Mouse (Mus musculus): ENCODE results near the gene Fgf8. TPM values are rescaled to one million over a fixed set of nuclear protein-coding genes. Genes with fewer than 3 reads are reported as not detected.
A peak's percentile ranks its signal among the peaks of the same experiment; 100 is the strongest.

Fgf8 gene
- polyA plus RNA-seq, 2 experiments from 2014 or later = not detected

GRCm38 (mm10) chr19:45748206-45748605 lies 5.5 kb upstream of the Fgf8 start:
- no peak for ATAC-seq

GRCm38 (mm10) chr19:45747028-45747867 lies 4.5 kb upstream of the Fgf8 start:
- ATAC-seq = peak; percentile 32

DNA sequence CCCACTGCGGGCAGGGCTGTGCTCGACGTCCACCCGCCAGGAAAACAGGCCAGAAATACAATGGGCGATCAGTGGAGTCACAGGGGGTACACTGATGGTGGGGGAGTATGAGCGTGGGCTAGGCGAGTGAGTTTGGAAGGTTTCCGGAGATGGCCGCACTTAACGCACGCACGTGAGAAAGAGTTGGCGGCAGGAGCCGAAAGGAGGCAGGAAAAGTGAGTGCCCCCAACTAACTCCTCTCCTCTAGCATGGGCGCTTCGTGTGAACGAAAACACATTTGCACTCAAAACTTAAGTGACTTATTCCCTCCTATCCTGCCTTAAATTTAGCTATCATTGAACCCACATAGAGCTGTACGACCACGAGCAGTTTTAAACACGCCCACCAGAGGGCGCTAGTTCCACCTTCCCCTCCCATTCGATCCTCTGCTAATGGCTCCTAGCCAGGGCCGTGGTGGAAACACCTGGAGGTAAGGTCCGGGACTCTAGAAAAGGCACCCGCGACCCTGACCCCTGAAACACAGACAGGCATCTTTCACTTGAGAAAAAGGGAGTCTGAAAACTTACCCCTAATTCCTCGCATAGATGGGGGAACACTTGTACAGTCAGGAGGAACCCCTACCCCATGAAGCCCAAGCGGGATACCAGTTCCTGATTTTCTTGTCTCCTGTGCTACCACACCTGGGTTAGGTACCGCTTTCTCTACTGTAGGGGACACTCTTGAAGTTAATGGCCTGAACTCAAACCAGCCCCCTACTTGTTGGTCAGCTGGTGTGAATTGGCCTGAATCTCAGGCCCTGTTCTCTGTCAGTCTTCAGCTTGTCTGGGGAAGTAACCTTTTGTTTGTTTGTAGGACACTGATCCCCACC lies 3.7 kb upstream of the Fgf8 start:
- peak; percentile 42 for ATAC-seq

GRCm38 (mm10) chr19:45745344-45746152 lies 2.8 kb upstream of the Fgf8 start:
- ATAC-seq = no peak

GRCm38 (mm10) chr19:45743619-45744018 lies 904 bp upstream of the Fgf8 start:
- ATAC-seq = no peak

DNA sequence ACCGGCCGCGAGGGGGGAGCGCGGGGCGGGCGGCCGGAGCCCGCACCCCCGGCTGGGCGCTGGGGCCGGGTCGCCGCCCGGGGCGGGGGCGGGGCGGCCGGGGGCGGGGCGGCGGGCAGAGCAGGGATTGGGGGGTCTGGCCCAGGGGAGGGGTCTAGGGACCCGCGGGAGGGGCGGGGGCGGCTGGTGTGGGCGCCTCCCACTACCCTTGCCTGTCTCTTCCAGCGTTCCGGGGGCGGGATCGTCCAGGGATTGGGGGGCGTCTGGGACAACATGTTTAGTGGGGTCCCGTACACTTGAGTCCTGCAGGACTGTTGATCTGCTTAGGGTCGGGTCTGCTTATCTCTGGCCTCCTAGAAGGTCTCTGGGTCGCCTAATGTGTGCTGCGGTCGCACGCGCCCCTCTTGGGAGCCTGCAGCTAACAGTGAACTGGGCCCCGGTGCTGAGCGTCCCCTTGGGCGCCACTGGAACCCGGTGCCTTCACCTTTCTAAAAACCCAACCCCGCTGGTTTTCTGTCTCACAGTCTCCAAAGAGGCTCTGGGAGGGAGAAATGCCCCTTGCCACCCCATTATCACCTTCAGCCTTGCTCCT lies 365 bp upstream of the Fgf8 start:
- ATAC-seq = no peak

DNA sequence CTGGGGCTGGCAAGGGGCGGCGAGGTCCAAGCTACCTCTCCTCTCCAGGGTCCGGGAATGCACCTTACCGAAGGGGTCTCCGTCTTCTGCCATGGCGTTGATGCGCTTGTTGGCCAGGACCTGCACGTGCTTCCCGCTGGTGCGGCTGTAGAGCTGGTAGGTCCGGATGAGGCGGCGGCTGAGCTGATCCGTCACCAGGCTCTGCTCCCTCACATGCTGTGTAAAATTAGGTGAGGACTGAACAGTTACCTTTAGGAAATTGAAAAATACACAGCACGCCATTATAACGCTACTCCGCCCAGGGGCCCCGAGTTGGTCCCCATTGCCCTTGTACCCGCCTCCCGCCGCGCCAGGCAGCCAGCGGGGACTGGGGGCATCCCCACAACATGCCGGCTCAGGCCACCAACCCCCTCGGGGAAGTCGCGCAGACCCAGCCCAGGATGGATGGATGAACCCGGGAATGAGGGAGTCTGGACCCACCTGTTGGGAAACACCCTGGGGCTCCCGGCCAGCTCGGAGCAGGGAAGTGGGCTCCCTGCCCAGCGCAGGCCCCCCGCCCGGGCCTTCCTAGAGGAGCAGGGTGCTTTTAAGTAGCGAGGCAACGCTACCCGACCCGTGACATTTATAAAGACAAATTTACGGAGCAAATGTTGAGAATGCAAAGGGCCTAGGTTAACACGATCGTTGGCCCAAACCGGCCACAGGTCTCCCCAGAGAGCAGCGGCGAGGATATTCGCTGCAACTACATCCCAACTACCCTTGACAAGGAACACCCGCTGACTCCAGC lies 1.1 kb downstream of the Fgf8 start:
- no peak for ATAC-seq

DNA sequence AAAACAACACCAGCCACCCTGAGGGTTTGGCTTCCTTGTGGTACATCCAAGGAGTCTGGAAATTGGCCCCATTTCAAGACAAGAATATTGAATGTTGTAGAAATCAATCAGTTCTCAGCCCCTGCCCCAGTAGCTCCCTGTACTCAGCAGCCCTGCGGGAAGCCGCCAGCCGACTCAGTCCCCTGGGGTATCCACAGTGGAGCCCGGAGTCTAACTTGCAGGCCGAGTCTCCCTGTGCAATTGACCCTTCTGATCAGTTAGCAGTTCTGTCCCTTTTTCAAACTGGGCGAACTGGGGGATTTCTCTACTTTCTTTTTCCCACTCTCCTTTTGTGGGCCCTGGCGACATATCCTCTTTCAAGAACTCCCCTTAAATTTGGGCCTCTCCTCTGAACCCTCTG lies 1.9 kb downstream of the Fgf8 start:
- no peak for ATAC-seq

DNA sequence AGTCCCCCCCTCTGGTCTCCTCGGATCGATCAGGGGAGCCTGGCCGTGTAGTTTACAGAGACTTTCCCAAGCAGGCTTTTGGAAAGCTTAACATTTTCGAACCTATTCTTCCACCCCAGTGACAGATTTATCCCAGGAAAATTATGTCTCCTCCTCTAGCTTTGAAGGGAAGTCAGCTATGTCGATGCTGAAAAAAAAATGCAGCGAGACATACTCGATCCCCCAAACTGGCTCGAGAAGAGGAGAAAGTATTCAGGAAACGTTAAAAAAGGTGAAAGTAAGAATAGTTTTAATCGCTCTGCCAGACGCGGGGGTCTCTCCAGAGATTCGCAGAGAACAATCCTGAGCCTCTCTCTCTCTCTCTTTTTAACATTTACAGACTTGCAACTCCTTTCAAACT lies 2.5 kb downstream of the Fgf8 start:
- ATAC-seq = no peak

- ATAC-seq = no peak
These were observed 4.2 kb downstream of the Fgf8 start for GRCm38 (mm10) chr19:45738521-45738920.

GRCm38 (mm10) chr19:45737846-45738484 lies 4.8 kb downstream of the Fgf8 start:
- ATAC-seq = no peak

- ATAC-seq = no peak
These were observed 5.4 kb downstream of the Fgf8 start for GRCm38 (mm10) chr19:45737208-45737845.

- ATAC-seq = peak; percentile 29
These were observed 5.9 kb downstream of the Fgf8 start for GRCm38 (mm10) chr19:45736855-45737207.

- no peak for ATAC-seq
These were observed 6.5 kb downstream of the Fgf8 start for GRCm38 (mm10) chr19:45736241-45736640.

DNA sequence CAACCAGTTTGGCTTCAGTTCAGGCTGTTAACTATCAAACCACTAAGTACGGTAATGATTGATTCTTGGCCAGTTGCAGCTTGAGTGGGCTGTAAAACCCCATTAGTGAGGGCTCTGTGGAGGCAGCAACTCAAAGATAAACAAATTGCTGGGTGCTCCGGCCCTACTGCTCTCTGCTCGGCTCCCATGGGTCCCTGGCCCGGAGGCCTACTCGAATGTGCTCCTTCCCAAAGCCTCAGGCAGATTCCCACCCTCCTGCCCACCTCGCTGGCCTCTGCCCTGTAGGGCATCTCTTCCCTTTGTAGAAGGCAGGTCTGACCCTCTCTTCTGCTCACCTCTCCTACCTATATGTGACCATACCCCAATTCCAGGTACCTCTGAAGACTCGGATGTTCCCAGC lies 8.0 kb downstream of the Fgf8 start:
- no peak for ATAC-seq

GRCm38 (mm10) chr19:45734191-45734590 lies 8.5 kb downstream of the Fgf8 start:
- no peak for ATAC-seq

DNA sequence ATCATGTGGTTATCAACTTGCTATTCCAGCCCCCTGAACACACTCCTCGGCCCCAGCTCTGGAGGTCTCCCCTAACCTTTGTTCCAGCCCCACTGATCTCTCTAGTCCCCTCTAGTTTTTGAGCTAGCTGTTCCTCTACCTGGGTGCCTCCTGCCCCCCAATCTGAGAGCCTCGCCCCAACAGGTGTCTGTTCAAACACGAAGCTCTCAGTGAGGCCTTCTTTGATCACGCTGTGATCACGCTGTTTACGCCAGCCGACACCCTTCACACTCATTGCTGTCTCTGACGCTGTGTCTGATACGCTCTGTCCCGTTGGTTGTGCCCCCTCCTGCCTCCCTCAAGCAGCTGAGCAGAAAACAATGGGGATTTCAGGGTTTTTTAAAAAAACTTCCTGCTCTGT lies 9.2 kb downstream of the Fgf8 start:
- no peak for ATAC-seq

DNA sequence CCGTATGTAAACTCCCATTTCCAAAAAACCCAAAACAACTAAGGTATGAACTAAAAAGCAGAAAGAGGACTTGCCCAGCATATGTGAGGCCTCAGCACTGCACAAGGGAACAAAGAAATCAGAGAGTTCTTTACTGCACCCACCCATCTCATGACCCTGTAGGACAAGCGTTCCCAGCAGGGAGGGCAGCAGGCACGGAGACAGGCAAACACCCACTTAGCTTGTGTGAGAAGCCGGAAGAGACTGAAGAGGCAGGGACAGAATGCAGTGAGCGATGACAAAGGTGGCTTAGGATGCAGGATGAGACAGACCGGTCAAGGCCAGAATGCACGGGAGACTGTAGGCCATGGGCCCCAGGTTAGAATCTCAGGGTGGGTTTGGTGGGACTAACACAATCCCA lies 11.1 kb downstream of the Fgf8 start:
- ATAC-seq = no peak

- no peak for ATAC-seq
These were observed 12.7 kb downstream of the Fgf8 start for GRCm38 (mm10) chr19:45730042-45730441.

GRCm38 (mm10) chr19:45727231-45727630 lies 15.5 kb downstream of the Fgf8 start:
- ATAC-seq = no peak

Measured in CD4-positive, CD25-positive, alpha-beta regulatory T cell, adult 4 months (primary cell).